Mouse (Mus musculus): ENCODE measurements around the gene Gm49403. TPM values are rescaled to one million over a fixed set of nuclear protein-coding genes. Genes with fewer than 3 reads are reported as not detected.
"Not testable (repeated sequence)": the region's sequence is repeated elsewhere in the genome, so short reads cannot be mapped to it uniquely, and the experiment has no call there.

Gene Gm49403
- total and polyA plus RNA-seq, 3 experiments = not detected

GRCm38 (mm10) chr19:8851639-8852038 is 32.1 kb upstream of the Gm49403 start:
- peaks cover 28% of the 10 kb centered on the region for H3K36me3 ChIP-seq (replicated peaks)
- H3K4me3 ChIP-seq (ENCODE audit: low read depth, low read length) = no peak overlapping the region
- H3K4me1 ChIP-seq (ENCODE audit: insufficient read depth, low read depth, low read length) = peaks cover 7% of the 10 kb centered on the region; the same call in 1 of the 2 replicates
- DNase-seq (ENCODE audit: low spot score) (no peak), ATAC-seq (ENCODE audit: extremely low read depth, insufficient number of reproducible peaks, low FRiP score, poor library complexity, severe bottlenecking) (no peak)
- peaks cover 12% of the 10 kb centered on the region for H3K27me3 ChIP-seq (ENCODE audit: insufficient read depth, low read length)
- no peaks in the 10 kb centered on the region for H3K9me3 ChIP-seq (replicated peaks)
- TF ChIP-seq GATA2 (IDR thresholded peaks at IDR 0.05; ENCODE audit: borderline replicate concordance, low read depth, low read length) (no peak), GATA1 (IDR thresholded peaks at IDR 0.05; ENCODE audit: borderline replicate concordance, low read length) (no peak)

GRCm38 (mm10) chr19:8852236-8852928 is 31.3 kb upstream of the Gm49403 start:
- H3K9me3 ChIP-seq (replicated peaks) = no peaks in the 10 kb centered on the region
- no peak for DNase-seq (ENCODE audit: low spot score)
- ATAC-seq (ENCODE audit: extremely low read depth, insufficient number of reproducible peaks, low FRiP score, poor library complexity, severe bottlenecking) = no peak
- peaks cover 20% of the 10 kb centered on the region for H3K36me3 ChIP-seq (replicated peaks)
- H3K4me1 ChIP-seq (ENCODE audit: insufficient read depth, low read depth, low read length) = 0 out of 2 replicates have a peak, but pooled peaks cover 3% of the 10 kb centered on the region
- H3K27me3 ChIP-seq (ENCODE audit: insufficient read depth, low read length) = peaks cover 12% of the 10 kb centered on the region
- H3K4me3 ChIP-seq (ENCODE audit: low read depth, low read length) = no peak overlapping the region
- TF ChIP-seq TAL1 (conservative IDR thresholded peaks at IDR 0.05; ENCODE audit: low read depth, low read length) = no peak
- no peak for TF ChIP-seq CTCF (IDR thresholded peaks at IDR 0.05; ENCODE audit: low read depth, low read length)
- TF ChIP-seq GATA1 (IDR thresholded peaks at IDR 0.05; ENCODE audit: borderline replicate concordance, low read length) = no peak
- TF ChIP-seq GATA2 (IDR thresholded peaks at IDR 0.05; ENCODE audit: borderline replicate concordance, low read depth, low read length) = no peak
- TF ChIP-seq POLR2AphosphoS5 (IDR thresholded peaks at IDR 0.05; ENCODE audit: insufficient replicate concordance, low read depth, low read length) = no peak

GRCm38 (mm10) chr19:8853117-8853516 is 30.6 kb upstream of the Gm49403 start:
- DNase-seq (ENCODE audit: low spot score) (no peak), ATAC-seq (ENCODE audit: extremely low read depth, insufficient number of reproducible peaks, low FRiP score, poor library complexity, severe bottlenecking) (no peak)
- Histone ChIP-seq H3K27me3 (ENCODE audit: insufficient read depth, low read length) (peaks cover 12% of the 10 kb centered on the region), H3K4me1 (ENCODE audit: insufficient read depth, low read depth, low read length) (0 out of 2 replicates have a peak, but pooled peaks cover 3% of the 10 kb centered on the region), H3K9me3 (replicated peaks) (no peaks in the 10 kb centered on the region), H3K4me3 (ENCODE audit: low read depth, low read length) (no peak overlapping the region), H3K36me3 (replicated peaks) (peaks cover 13% of the 10 kb centered on the region)
- TF ChIP-seq GATA2 (IDR thresholded peaks at IDR 0.05; ENCODE audit: borderline replicate concordance, low read depth, low read length) (no peak), CTCF (IDR thresholded peaks at IDR 0.05; ENCODE audit: low read depth, low read length) (no peak), GATA1 (IDR thresholded peaks at IDR 0.05; ENCODE audit: borderline replicate concordance, low read length) (no peak), POLR2AphosphoS5 (IDR thresholded peaks at IDR 0.05; ENCODE audit: insufficient replicate concordance, low read depth, low read length) (no peak), TAL1 (conservative IDR thresholded peaks at IDR 0.05; ENCODE audit: low read depth, low read length) (no peak)

GRCm38 (mm10) chr19:8857689-8858088 is 26.0 kb upstream of the Gm49403 start:
- H3K4me3 ChIP-seq (ENCODE audit: low read depth, low read length) = no peak overlapping the region
- no peaks in the 10 kb centered on the region for H3K4me1 ChIP-seq (ENCODE audit: insufficient read depth, low read depth, low read length)
- TF ChIP-seq GATA2 (IDR thresholded peaks at IDR 0.05; ENCODE audit: borderline replicate concordance, low read depth, low read length) = no peak
- TF ChIP-seq CTCF (IDR thresholded peaks at IDR 0.05; ENCODE audit: low read depth, low read length) = peak; percentile 28; the same call in 1 of the 2 replicates
- TF ChIP-seq GATA1 (IDR thresholded peaks at IDR 0.05; ENCODE audit: borderline replicate concordance, low read length) = no peak
- no peaks in the 10 kb centered on the region for H3K36me3 ChIP-seq (replicated peaks)
- ATAC-seq (ENCODE audit: extremely low read depth, insufficient number of reproducible peaks, low FRiP score, poor library complexity, severe bottlenecking) (no peak), DNase-seq (ENCODE audit: low spot score) (no peak)
- H3K9me3 ChIP-seq (replicated peaks) = no peaks in the 10 kb centered on the region
- H3K27me3 ChIP-seq (ENCODE audit: insufficient read depth, low read length) = peaks cover 3% of the 10 kb centered on the region

GRCm38 (mm10) chr19:8859018-8859417 is 24.7 kb upstream of the Gm49403 start:
- Histone ChIP-seq H3K4me1 (ENCODE audit: insufficient read depth, low read depth, low read length) (no peaks in the 10 kb centered on the region), H3K9me3 (replicated peaks) (no peaks in the 10 kb centered on the region), H3K27me3 (ENCODE audit: insufficient read depth, low read length) (peaks cover 3% of the 10 kb centered on the region), H3K36me3 (replicated peaks) (no peaks in the 10 kb centered on the region), H3K4me3 (ENCODE audit: low read depth, low read length) (no peak overlapping the region)
- ATAC-seq (ENCODE audit: extremely low read depth, insufficient number of reproducible peaks, low FRiP score, poor library complexity, severe bottlenecking) (no peak), DNase-seq (ENCODE audit: low spot score) (no peak)
- TF ChIP-seq GATA2 (IDR thresholded peaks at IDR 0.05; ENCODE audit: borderline replicate concordance, low read depth, low read length) = no peak
- no peak; the same call in 1 of the 2 replicates for TF ChIP-seq CTCF (IDR thresholded peaks at IDR 0.05; ENCODE audit: low read depth, low read length)
- TF ChIP-seq POLR2AphosphoS5 (IDR thresholded peaks at IDR 0.05; ENCODE audit: insufficient replicate concordance, low read depth, low read length) = no peak
- TF ChIP-seq TAL1 (conservative IDR thresholded peaks at IDR 0.05; ENCODE audit: low read depth, low read length) = no peak
- TF ChIP-seq GATA1 (IDR thresholded peaks at IDR 0.05; ENCODE audit: borderline replicate concordance, low read length) = no peak

GRCm38 (mm10) chr19:8864265-8864664 is 19.5 kb upstream of the Gm49403 start:
- Histone ChIP-seq H3K4me3 (ENCODE audit: low read depth, low read length) (no peak overlapping the region), H3K9me3 (replicated peaks) (no peaks in the 10 kb centered on the region), H3K4me1 (ENCODE audit: insufficient read depth, low read depth, low read length) (peaks cover 4% of the 10 kb centered on the region; the same call in 1 of the 2 replicates), H3K27me3 (ENCODE audit: insufficient read depth, low read length) (no peaks in the 10 kb centered on the region), H3K36me3 (replicated peaks) (no peaks in the 10 kb centered on the region)
- DNase-seq (ENCODE audit: low spot score) = no peak
- TF ChIP-seq TAL1 (conservative IDR thresholded peaks at IDR 0.05; ENCODE audit: low read depth, low read length) (no peak), GATA2 (IDR thresholded peaks at IDR 0.05; ENCODE audit: borderline replicate concordance, low read depth, low read length) (no peak), GATA1 (IDR thresholded peaks at IDR 0.05; ENCODE audit: borderline replicate concordance, low read length) (no peak), CTCF (IDR thresholded peaks at IDR 0.05; ENCODE audit: low read depth, low read length) (no peak), POLR2AphosphoS5 (IDR thresholded peaks at IDR 0.05; ENCODE audit: insufficient replicate concordance, low read depth, low read length) (no peak)
- no peak for ATAC-seq (ENCODE audit: extremely low read depth, insufficient number of reproducible peaks, low FRiP score, poor library complexity, severe bottlenecking)

GRCm38 (mm10) chr19:8870381-8870780 is 13.3 kb upstream of the Gm49403 start:
- not testable (repeated sequence) for H3K9me3 ChIP-seq (replicated peaks); DNase-seq (ENCODE audit: low spot score); ATAC-seq (ENCODE audit: extremely low read depth, insufficient number of reproducible peaks, low FRiP score, poor library complexity, severe bottlenecking); H3K27me3 ChIP-seq (ENCODE audit: insufficient read depth, low read length); H3K4me3 ChIP-seq (ENCODE audit: low read depth, low read length)
- Histone ChIP-seq H3K4me1 (ENCODE audit: insufficient read depth, low read depth, low read length) (peaks cover 41% of the 10 kb centered on the region), H3K36me3 (replicated peaks) (peaks cover 31% of the 10 kb centered on the region)

Measured in G1E (cell line).